Mouse (Mus musculus) embryonic facial prominence, embryonic 14.5 days (tissue): ENCODE results near the gene Gm38392. TPM values are rescaled to one million over a fixed set of nuclear protein-coding genes. Genes with fewer than 3 reads are reported as not detected.

Experiments
- ATAC-seq: fragments of 200-750 bp; cut with Nextera tagmentation; 2 replicates; pipeline ENCODE4 v1.8.0; 2017; ENCODE audit warnings: low read depth, moderate number of reproducible peaks, moderate TSS enrichment
- DNase-seq: peaks from one replicate; pipeline ENCODE4 v3.0.0-alpha.2; 2015; ENCODE audit warnings: low spot score
- H3K27ac ChIP-seq: fragments of 300-500 bp; sonication (generic); replicated peaks from 2 replicates; pipeline ENCODE4 v1.5.1; 2014; ENCODE audit warnings: low read depth, mild to moderate bottlenecking, low read length, moderate library complexity
- H3K27me3 ChIP-seq: fragments of 300-500 bp; sonication (generic); replicated peaks from 2 replicates; pipeline ENCODE4 v1.6.1; 2014; ENCODE audit warnings: low read length; ENCODE audit not compliant: control insufficient read depth, insufficient read depth
- H3K36me3 ChIP-seq: fragments of 300-500 bp; sonication (generic); 2 replicates; pipeline ENCODE4 v1.6.1; 2014; ENCODE audit warnings: low read length, mixed read lengths; ENCODE audit not compliant: control insufficient read depth, insufficient read depth
- H3K4me1 ChIP-seq: fragments of 300-500 bp; sonication (generic); 2 replicates; pipeline ENCODE4 v1.6.1; 2014; ENCODE audit warnings: antibody characterized with exemption, low read length; ENCODE audit not compliant: control insufficient read depth, insufficient read depth
- H3K4me2 ChIP-seq: fragments of 300-500 bp; sonication (generic); 2 replicates; pipeline ENCODE4 v1.6.1; 2014; ENCODE audit warnings: low read depth, mild to moderate bottlenecking, low read length, moderate library complexity, mixed read lengths
- H3K4me3 ChIP-seq: fragments of 300-500 bp; sonication (generic); 2 replicates; pipeline ENCODE4 v1.5.1; 2014; ENCODE audit warnings: low read depth, mild to moderate bottlenecking, low read length
- H3K9ac ChIP-seq: fragments of 300-500 bp; sonication (generic); 2 replicates; pipeline ENCODE4 v1.6.1; 2014; ENCODE audit warnings: low read depth, mild to moderate bottlenecking, low read length, moderate library complexity, mixed read lengths
- H3K9me3 ChIP-seq: fragments of 300-500 bp; sonication (generic); 2 replicates; pipeline ENCODE4 v1.6.1; 2016; ENCODE audit warnings: low read length; ENCODE audit not compliant: control insufficient read depth
- WGBS: fragments of 180-500 bp; shearing (Covaris S2); extraction: QIAGEN DNeasy Blood & Tissue Kit; methylation state at CpG from one replicate; pipeline ENCODE4 v1.1.7; 2014; 5-methylcytosine and 5-hydroxymethylcytosine counted together
- polyA plus RNA-seq: library from polyadenylated mRNA; unstranded; fragments of >200 nt; fragmentation: Nextera tagmentation; extraction: Ambion mirVana; gene quantifications from 2 replicates; pipeline ENCODE4 v1.2.1, GENCODE M21; 2014

The Gm38392 gene
- polyA plus RNA-seq, 1 experiment from 2014 or later: not detected

DNA sequence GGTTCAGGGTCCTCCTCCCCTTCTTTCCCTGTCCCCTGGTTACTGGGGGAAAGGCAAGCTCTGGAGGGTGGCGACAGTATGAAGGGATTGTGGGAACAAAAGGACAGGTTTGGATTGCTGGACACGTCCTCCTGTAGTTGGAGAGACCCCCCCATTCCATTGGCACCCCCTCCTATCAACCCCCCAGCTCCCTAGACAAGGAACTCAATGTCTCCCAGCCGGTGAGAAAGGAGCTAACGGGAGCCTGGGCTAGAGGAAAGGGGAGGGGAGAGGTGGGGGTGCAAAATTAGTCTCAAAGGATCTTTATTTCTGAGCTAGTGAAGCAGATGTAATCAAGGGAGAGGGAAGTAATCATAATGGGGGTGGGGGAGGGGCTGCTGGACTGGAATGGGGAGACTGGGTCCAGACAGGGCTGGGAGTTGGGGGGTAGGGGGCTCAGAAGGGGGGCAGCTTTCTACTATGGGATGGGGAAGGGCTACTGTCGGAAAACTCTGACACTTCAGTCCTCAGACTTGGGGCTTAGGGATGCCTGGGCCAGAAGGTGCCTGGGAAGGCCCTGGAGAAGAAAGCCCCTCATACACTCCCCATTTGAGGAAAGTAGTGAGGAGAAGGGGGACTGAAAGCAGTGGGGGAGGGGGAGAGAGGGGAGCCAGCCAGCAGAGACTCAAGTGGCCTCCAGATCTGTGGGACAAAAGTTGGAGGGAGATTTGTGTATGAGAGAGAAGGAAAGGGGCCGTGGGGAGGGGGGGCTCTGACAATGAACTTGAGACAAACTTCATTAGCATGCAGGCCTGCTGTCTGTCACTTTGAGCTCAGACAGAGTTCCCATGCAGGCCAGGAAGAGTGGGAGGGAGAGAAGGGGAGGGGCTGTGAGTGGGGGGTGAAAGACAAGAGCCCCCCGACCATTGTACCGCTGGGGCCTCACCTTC, 81.2 kb downstream of the Gm38392 start:
- Histone ChIP-seq H3K27ac (no peak overlapping the region), H3K9ac (no peak overlapping the region), H3K4me2 (no peak overlapping the region), H3K9me3 (no peaks in the 10 kb centered on the region), H3K36me3 (no peaks in the 10 kb centered on the region), H3K4me3 (no peak overlapping the region), H3K27me3 (peaks cover 100% of the 10 kb centered on the region), H3K4me1 (peaks cover 3% of the 10 kb centered on the region; the same call in 1 of the 2 replicates)
- ATAC-seq: peak; percentile 24; the same call in 1 of the 2 replicates
- WGBS: 7% methylated on average over 8 of the region's 8 CpGs
- DNase-seq: no peak

DNA sequence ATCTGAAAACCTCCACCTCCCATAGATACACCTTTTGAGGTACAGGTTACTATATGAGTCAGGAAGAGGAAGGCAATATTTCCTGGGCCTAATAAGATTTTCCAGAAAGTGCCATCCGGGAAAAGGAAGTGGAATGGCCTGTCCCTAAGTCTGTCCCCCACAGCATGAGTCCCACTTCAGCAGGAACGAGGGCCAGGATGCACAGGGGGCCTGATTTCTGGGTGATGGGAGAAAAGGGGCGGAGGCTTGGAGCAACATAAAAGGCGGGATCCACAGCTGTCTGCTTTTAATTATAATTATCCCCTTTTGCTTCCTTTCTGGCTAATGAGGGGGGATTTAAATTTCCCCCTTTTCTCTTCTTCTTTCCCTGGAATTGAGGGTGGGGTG, 81.8 kb downstream of the Gm38392 start:
- ATAC-seq (no peak), DNase-seq (no peak)
- H3K4me2 ChIP-seq: no peak overlapping the region
- H3K4me3 ChIP-seq: no peak overlapping the region
- peaks cover 7% of the 10 kb centered on the region; the same call in 1 of the 2 replicates for H3K4me1 ChIP-seq
- H3K27me3 ChIP-seq: peaks cover 100% of the 10 kb centered on the region
- H3K9ac ChIP-seq: no peak overlapping the region
- WGBS: 3% methylated on average over 4 of the region's 4 CpGs
- H3K27ac ChIP-seq: no peak overlapping the region
- H3K36me3 ChIP-seq: no peaks in the 10 kb centered on the region
- no peaks in the 10 kb centered on the region for H3K9me3 ChIP-seq

DNA sequence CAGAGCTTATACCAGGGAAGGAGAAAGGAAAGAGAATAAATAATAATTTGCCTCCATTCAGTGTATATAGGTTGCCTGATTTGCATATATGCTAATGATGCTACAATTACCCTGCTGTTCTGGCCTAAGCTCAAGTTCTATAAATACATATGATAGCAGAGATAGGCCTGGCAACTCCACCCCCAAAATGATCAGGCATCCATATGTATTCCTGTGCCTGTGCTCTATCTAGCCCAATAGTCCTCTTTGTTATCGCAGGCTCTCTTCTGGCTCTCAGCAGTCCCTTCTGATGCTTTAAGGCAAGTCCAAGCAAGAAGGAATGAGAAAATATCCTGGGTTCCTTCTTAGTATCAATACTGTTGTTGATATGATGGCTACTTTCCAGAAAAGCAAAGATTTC, 82.3 kb downstream of the Gm38392 start:
- no peak overlapping the region for H3K9ac ChIP-seq
- ATAC-seq: no peak
- no peak overlapping the region for H3K4me3 ChIP-seq
- peaks cover 100% of the 10 kb centered on the region for H3K27me3 ChIP-seq
- peaks cover 7% of the 10 kb centered on the region; the same call in 1 of the 2 replicates for H3K4me1 ChIP-seq
- H3K4me2 ChIP-seq: no peak overlapping the region
- WGBS: 24% methylated on average over 1 of the region's 1 CpGs
- H3K27ac ChIP-seq: no peak overlapping the region
- H3K9me3 ChIP-seq: no peaks in the 10 kb centered on the region
- no peak for DNase-seq
- H3K36me3 ChIP-seq: no peaks in the 10 kb centered on the region

DNA sequence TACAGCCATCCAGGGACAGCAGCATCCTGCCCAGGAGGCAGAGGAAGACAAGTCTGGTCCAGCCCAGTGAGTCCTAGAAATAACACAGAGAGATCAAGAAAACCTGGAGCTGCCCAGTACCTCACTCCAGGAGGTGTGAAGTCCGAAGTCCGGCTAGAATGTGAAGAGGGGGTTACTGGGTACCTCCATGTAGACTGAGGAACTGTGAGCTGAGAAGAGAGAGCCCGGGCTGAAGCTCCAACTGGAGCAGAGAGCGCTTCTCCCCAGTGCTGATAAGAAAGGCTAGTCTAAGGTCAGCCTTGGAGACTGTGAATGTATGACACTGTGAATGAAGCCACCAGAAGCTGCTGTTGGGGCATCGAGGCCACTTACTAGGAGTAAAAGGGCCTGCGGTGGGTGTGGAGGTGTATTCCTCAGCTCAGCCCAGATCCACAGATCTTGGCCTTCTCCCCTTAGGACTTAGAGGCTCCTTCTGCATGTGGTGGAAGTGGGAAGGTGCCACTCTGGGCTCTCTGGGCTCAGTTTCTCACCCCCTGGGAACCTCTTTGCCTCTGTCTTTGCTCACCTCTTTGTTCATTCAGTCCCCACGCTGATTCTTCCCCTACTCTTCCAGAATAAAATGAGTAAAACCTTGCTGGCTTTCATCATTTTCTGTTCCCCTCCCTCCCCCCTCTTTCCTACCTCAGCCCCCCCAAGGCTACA, 82.9 kb downstream of the Gm38392 start:
- DNase-seq: no peak
- Histone ChIP-seq H3K4me2 (no peak overlapping the region), H3K27ac (no peak overlapping the region), H3K36me3 (no peaks in the 10 kb centered on the region), H3K9ac (no peak overlapping the region), H3K4me1 (peaks cover 7% of the 10 kb centered on the region; the same call in 1 of the 2 replicates), H3K4me3 (no peak overlapping the region), H3K27me3 (peaks cover 100% of the 10 kb centered on the region), H3K9me3 (no peaks in the 10 kb centered on the region)
- WGBS: 5% methylated on average over 6 of the region's 7 CpGs
- ATAC-seq: no peak

DNA sequence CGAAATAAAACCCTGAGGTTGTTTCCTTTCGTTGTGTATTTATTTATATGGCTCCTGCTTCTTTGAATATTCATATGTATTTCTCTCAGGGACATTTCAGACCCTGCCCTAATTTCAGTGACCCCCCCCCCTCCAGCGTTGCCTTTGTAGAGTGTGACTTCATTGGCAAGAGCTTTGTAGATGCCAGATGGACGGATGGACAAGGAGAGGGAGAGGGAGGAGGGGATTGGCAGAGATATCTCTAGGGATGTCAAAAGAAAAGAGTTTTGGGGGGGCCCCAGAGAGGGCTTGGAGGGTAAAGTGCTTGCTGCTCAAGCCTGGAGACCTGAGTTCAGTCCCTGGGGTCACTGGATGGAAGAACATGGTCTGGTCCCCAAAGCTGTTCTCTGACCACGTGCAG, 83.6 kb downstream of the Gm38392 start:
- Histone ChIP-seq H3K4me2 (no peak overlapping the region), H3K4me3 (no peak overlapping the region), H3K4me1 (peaks cover 7% of the 10 kb centered on the region; the same call in 1 of the 2 replicates), H3K9me3 (no peaks in the 10 kb centered on the region), H3K9ac (no peak overlapping the region), H3K27ac (no peak overlapping the region), H3K36me3 (no peaks in the 10 kb centered on the region), H3K27me3 (peaks cover 100% of the 10 kb centered on the region)
- ATAC-seq (no peak), DNase-seq (no peak)
- 6% methylated on average over 5 of the region's 5 CpGs for WGBS

DNA sequence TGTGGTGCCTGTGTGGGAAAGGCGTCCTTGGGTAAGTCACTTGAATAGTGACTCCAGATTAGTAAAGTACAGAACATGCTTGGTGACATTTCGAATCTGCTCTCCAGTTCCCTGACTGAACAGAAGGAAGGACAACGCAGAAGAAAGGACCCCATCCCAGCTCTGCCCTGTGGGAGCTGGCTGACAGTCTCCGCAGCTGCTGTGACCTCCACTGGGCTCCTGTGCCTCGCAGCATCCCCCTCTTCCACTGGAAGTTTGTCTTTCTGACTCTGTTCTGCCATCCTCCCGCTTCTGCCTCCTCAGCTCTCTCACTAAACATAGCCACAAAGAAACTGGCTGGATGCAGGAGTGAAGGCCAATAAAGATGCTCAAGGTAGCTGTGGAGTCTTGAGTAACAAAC, 84.0 kb downstream of the Gm38392 start:
- no peaks in the 10 kb centered on the region for H3K9me3 ChIP-seq
- no peak overlapping the region for H3K4me3 ChIP-seq
- DNase-seq (no peak), ATAC-seq (no peak)
- no peak overlapping the region for H3K4me2 ChIP-seq
- peaks cover 100% of the 10 kb centered on the region for H3K27me3 ChIP-seq
- H3K4me1 ChIP-seq: peaks cover 7% of the 10 kb centered on the region; the same call in 1 of the 2 replicates
- WGBS: 7% methylated on average over 6 of the region's 6 CpGs
- H3K27ac ChIP-seq: no peak overlapping the region
- H3K9ac ChIP-seq: no peak overlapping the region
- no peaks in the 10 kb centered on the region for H3K36me3 ChIP-seq

DNA sequence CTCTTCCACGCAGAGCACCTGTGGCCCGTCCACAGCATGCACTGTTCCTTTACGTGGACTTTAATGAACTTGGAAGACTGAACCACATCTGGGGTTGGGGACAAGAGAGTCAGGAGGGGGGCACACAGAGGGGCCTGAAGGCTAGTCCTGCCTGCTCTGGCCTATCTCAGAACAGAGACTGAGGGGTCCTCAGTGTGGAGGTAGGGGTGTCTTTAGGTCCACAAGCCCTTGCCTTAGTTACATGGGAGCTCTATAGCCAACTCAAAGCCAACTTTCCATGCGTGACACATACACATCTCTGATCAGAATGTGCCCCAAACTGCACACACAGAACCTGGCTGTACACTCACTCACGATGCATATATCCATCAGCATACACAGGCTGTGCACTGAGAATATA, 85.4 kb downstream of the Gm38392 start:
- Histone ChIP-seq H3K27ac (no peak overlapping the region), H3K4me1 (peaks cover 7% of the 10 kb centered on the region; the same call in 1 of the 2 replicates), H3K4me3 (no peak overlapping the region), H3K36me3 (no peaks in the 10 kb centered on the region), H3K9ac (no peak overlapping the region), H3K27me3 (peaks cover 100% of the 10 kb centered on the region), H3K9me3 (no peaks in the 10 kb centered on the region), H3K4me2 (no peak overlapping the region)
- WGBS: 13% methylated on average over 5 of the region's 5 CpGs
- ATAC-seq (no peak), DNase-seq (no peak)

DNA sequence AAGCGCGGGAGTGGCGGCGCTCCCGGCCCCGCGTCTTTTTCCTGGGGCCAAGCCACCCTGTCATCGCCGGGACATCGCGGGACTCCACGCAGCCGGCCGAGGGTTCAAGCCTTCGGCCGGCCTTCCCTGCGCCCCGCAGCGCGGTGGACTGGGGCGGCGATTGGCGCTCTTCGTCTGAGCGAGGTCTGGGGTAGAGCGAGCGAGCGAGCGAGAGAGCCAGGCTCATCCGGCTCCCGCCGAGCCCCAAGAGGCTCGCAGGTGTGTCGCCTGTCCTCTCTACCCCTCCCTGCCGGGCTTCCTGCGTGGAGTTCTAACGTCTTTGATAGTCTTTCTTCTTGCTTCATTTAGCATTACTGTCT, 86.1 kb downstream of the Gm38392 start:
- Histone ChIP-seq H3K4me3 (peak overlapping the region; percentile 32), H3K27me3 (peaks cover 99% of the 10 kb centered on the region), H3K27ac (no peak overlapping the region), H3K36me3 (no peaks in the 10 kb centered on the region), H3K9ac (peak overlapping the region; percentile 46), H3K9me3 (no peaks in the 10 kb centered on the region), H3K4me2 (peak overlapping the region; percentile 50), H3K4me1 (peaks cover 7% of the 10 kb centered on the region; the same call in 1 of the 2 replicates)
- WGBS: 1% methylated on average over 27 of the region's 37 CpGs
- DNase-seq: no peak
- no peak for ATAC-seq
